Mouse (Mus musculus): ENCODE measurements around the gene Mdfi.

- no peak for TF ChIP-seq EP300 (IDR thresholded peaks at IDR 0.05; ENCODE audit: low read depth)
- no peak for TF ChIP-seq CTCF (IDR thresholded peaks at IDR 0.05; ENCODE audit: low read depth)
These were observed 42.6 kb upstream of the Mdfi start for GRCm38 (mm10) chr17:47876776-47877714.
